ENCODE assay signal across 8 mouse cellular contexts in the genomic region with DNA sequence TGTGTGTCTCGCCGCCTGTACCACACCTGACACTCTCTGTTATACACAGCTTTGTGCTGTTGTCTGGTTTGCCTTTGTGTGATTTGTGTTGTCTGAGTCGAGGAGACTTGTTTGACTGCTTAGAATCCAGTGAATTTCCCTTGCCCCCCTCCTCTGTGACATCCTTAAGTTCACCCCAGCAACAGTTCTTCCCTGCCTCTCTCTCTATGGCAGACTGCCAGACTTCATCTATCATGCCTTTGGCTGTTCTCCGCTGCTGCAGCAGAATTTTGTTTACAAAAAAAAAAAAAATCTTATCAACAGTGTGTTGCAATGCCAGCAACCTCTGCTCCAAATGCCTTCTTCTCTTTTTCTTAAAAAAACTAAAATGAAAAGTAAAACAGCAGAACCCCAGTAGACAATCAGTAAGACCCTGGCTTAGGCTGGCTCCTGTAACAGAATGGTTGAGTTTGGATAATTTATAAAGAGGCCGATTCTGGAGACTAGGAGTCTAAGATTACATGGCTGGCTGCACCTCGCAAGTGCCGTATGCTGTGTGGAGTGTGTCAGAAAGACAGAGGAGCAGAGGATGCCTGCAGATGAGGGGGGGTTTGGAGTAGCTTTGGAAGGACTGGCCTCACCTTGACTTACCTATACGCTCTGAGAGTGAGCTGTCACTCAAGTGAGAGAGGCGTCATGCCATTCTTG. TPM values are rescaled to one million over a fixed set of nuclear protein-coding genes. Genes with fewer than 3 reads are reported as not detected.
DNase-seq lines count a peak whose midpoint lies in the region; ATAC-seq and TF ChIP-seq lines count a peak whose summit lies in the region.
"Had no signal": no experiment of that assay in that cellular context is flagged by ENCODE, and none has a peak within 500 bp of the region (broad histone marks: within the 10 kb centered on the region; RNA-seq: fewer than 3 reads in every experiment).

No protein-coding gene starts in this region.

- ATAC-seq in kidney, embryonic 14.5 days (ENCODE audit: low FRiP score, low TSS enrichment) = peak; percentile 37; the same call in 1 of the 2 replicates
- ATAC-seq in midbrain, embryonic 14.5 days (ENCODE audit: low FRiP score, low TSS enrichment) = 0 out of 2 replicates have a peak, but pooled peaks have one; percentile 24

- no peak overlapping the region for H3K4me2 ChIP-seq in kidney, embryonic 14.5 days (replicated peaks; ENCODE audit: low read depth, low read length)
- H3K4me2 ChIP-seq in midbrain, embryonic 14.5 days (ENCODE audit: low read length) = 0 out of 2 replicates have a peak overlapping the region, but pooled peaks have one; percentile 8
- H3K4me2 ChIP-seq: liver, embryonic 15.5 days had no signal

- intact Hi-C loops in heart, adult 2 months (cut with DNase I) = no loop called here

- WGBS in heart, adult 2 months = 63% methylated on average over 9 of the region's 9 CpGs
- 34% methylated on average over 9 of the region's 9 CpGs for WGBS in kidney, embryonic 14.5 days
- 45% methylated on average over 9 of the region's 9 CpGs for whole genome bisulfite sequencing in midbrain, embryonic 14.5 days

- no peaks in the 10 kb centered on the region for H3K27me3 ChIP-seq in heart, adult 2 months (ENCODE audit: control insufficient read depth, insufficient read depth, low read length)
- H3K27me3 ChIP-seq in kidney, embryonic 14.5 days (ENCODE audit: control insufficient read depth, insufficient read depth, low read length) = no peaks in the 10 kb centered on the region
- H3K27me3 ChIP-seq in midbrain, embryonic 14.5 days (ENCODE audit: control insufficient read depth, insufficient read depth, low read length) = no peaks in the 10 kb centered on the region
- H3K27me3 ChIP-seq: liver, embryonic 15.5 days had no signal

- no peaks in the 10 kb centered on the region for H3K9me3 ChIP-seq in kidney, embryonic 14.5 days (ENCODE audit: control insufficient read depth, low read length)
- no peaks in the 10 kb centered on the region for H3K9me3 ChIP-seq in midbrain, embryonic 14.5 days (ENCODE audit: control insufficient read depth, low read length)
- H3K9me3 ChIP-seq: liver, embryonic 15.5 days had no signal

- no peak overlapping the region for H3K27ac ChIP-seq in heart, adult 2 months
- peak overlapping the region; percentile 13; the same call in 1 of the 2 replicates for H3K27ac ChIP-seq in kidney, embryonic 14.5 days (ENCODE audit: low read depth, low read length)
- peak overlapping the region; percentile 47; the same call in 1 of the 2 replicates for H3K27ac ChIP-seq in midbrain, embryonic 14.5 days (replicated peaks; ENCODE audit: low read depth, low read length)
- H3K27ac ChIP-seq: liver, embryonic 15.5 days had no signal

- no peaks in the 10 kb centered on the region for H3K36me3 ChIP-seq in heart, adult 2 months (ENCODE audit: control insufficient read depth, insufficient read depth, low read length)
- no peaks in the 10 kb centered on the region for H3K36me3 ChIP-seq in kidney, embryonic 14.5 days (ENCODE audit: control insufficient read depth, insufficient read depth, low read length)
- no peaks in the 10 kb centered on the region for H3K36me3 ChIP-seq in midbrain, embryonic 14.5 days (ENCODE audit: control insufficient read depth, insufficient read depth, low read length)
- H3K36me3 ChIP-seq: liver, embryonic 15.5 days had no signal

- TF ChIP-seq EP300 in heart, adult 2 months (IDR thresholded peaks at IDR 0.05; ENCODE audit: insufficient read depth, low read depth, low read length) = no peak

- H3K4me1 ChIP-seq in heart, adult 2 months (ENCODE audit: control insufficient read depth, insufficient read depth, low read length) = no peaks in the 10 kb centered on the region
- H3K4me1 ChIP-seq in kidney, embryonic 14.5 days (ENCODE audit: control insufficient read depth, insufficient read depth, low read length) = peaks cover 23% of the 10 kb centered on the region
- H3K4me1 ChIP-seq in midbrain, embryonic 14.5 days (ENCODE audit: control insufficient read depth, insufficient read depth, low read length) = peaks cover 5% of the 10 kb centered on the region; the same call in 1 of the 2 replicates
- H3K4me1 ChIP-seq: liver, embryonic 15.5 days had no signal

- H3K9ac ChIP-seq in heart, adult 2 months (ENCODE audit: low read depth, low read length) = no peak overlapping the region
- H3K9ac ChIP-seq in kidney, embryonic 14.5 days (ENCODE audit: low read depth, low read length) = no peak overlapping the region
- H3K9ac ChIP-seq in midbrain, embryonic 14.5 days (replicated peaks; ENCODE audit: low read length) = no peak overlapping the region
- H3K9ac ChIP-seq: liver, embryonic 15.5 days had no signal

- TF ChIP-seq POLR2A in heart, adult 2 months (IDR thresholded peaks at IDR 0.05; ENCODE audit: insufficient read depth, low read depth, low read length) = no peak

- no peak overlapping the region for H3K4me3 ChIP-seq in heart, adult 2 months
- no peak overlapping the region for H3K4me3 ChIP-seq in kidney, embryonic 14.5 days (ENCODE audit: low read length)
- no peak overlapping the region for H3K4me3 ChIP-seq in midbrain, embryonic 14.5 days (replicated peaks; ENCODE audit: low read depth, low read length)
- H3K4me3 ChIP-seq: liver, embryonic 15.5 days had no signal

- TF ChIP-seq CTCF in heart, adult 2 months (IDR thresholded peaks at IDR 0.05) = no peak

- no peaks in the 10 kb centered on the region for H3K79me2 ChIP-seq in heart, adult 2 months (replicated peaks; ENCODE audit: control insufficient read depth, insufficient read depth, low read length)

- DNase-seq in urinary bladder, postnatal 14 days (ENCODE audit: low spot score) = peak; percentile 69
- DNase-seq in urinary bladder, adult 2 months (ENCODE audit: low spot score) = no peak
- DNase-seq in heart, adult 2 months = peak; percentile 28
- DNase-seq in midbrain, embryonic 14.5 days = peak; percentile 79
- no peak for DNase-seq in left cerebral cortex, adult 11 months (ENCODE audit: low spot score)
- DNase-seq in spleen, adult 18-20 months = no peak

RNA-seq across cellular contexts. Expression of a gene that starts 44.8 kb away (rescaled TPM):
- polyA plus RNA-seq in urinary bladder, adult 2 months (2012; rRNA removed) = 0.62 and 0.90 TPM in 2 replicates
- total RNA-seq in heart, adult 2 months (2021) = under 1 TPM; 0.25 to 0.31 TPM
- 0.18 and 0.44 TPM in 2 replicates for polyA plus RNA-seq in heart, adult 2 months (2012; rRNA removed)
- 10.8 and 11.7 TPM in 2 replicates for polyA plus RNA-seq in kidney, embryonic 14.5 days (2014; fragmentation: Nextera tagmentation; extraction: Ambion mirVana)
- 30.5 and 31.3 TPM in 2 replicates for polyA plus RNA-seq in midbrain, embryonic 14.5 days (2014; fragmentation: Nextera tagmentation; extraction: Ambion mirVana)

Comparison
In these comparisons a context has a peak if more than half of its experiments do, and no peak if none do; other contexts are left out.
1. DNase-seq: peak in urinary bladder, postnatal 14 days (single experiment), heart, adult 2 months (2 of 2) and midbrain, embryonic 14.5 days (single experiment); none in urinary bladder, adult 2 months (single experiment), left cerebral cortex, adult 11 months (single experiment) and spleen, adult 18-20 months (0 of 2).